7 mouse cellular contexts compared by ENCODE assay signal in the genomic region with DNA sequence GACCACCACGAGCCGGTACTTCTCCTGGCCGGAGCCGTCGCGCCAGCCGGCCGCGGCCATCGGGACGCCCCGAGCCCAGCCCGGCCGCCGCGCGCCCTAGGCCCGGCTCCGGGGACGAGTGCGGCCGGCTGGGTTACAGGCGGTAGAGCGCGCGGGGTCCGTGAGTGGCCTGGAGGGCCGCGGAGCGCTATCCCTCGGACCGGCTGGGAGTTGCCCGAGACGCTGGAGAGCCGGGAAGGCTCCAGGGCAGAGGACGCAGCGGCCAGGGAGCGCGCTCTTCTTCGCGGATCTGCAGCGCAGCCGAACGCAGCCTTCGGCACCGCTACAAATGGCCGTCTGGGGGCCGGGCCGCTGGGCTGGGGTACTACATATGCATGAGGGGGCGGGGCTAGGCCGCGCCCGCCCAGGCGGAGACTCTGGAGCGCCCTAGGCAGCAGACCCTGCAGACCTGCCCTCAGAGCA. TPM values are rescaled to one million over a fixed set of nuclear protein-coding genes. Genes with fewer than 3 reads are reported as not detected.
DNase-seq lines count a peak whose midpoint lies in the region; ATAC-seq and TF ChIP-seq lines count a peak whose summit lies in the region.

A gene (minus strand): TSS at position 338 of the 462 bp plus-strand sequence.

- under 1% methylated on average over 53 of the region's 55 CpGs for whole genome bisulfite sequencing in embryonic facial prominence, embryonic 11.5 days
- under 1% methylated on average over 55 of the region's 55 CpGs for WGBS in heart, adult 2 months
- under 1% methylated on average over 55 of the region's 55 CpGs for WGBS in kidney, adult 2 months
- under 1% methylated on average over 52 of the region's 55 CpGs for WGBS in limb, embryonic 11.5 days
- WGBS in midbrain, embryonic 14.5 days = under 1% methylated on average over 55 of the region's 55 CpGs

- no peaks in the 10 kb centered on the region for H3K36me3 ChIP-seq in embryonic facial prominence, embryonic 11.5 days (replicated peaks; ENCODE audit: control insufficient read depth, insufficient read depth, low read depth, low read length)
- H3K36me3 ChIP-seq in heart, adult 2 months (ENCODE audit: control insufficient read depth, insufficient read depth, low read length) = no peaks in the 10 kb centered on the region
- no peaks in the 10 kb centered on the region for H3K36me3 ChIP-seq in kidney, adult 2 months (ENCODE audit: control insufficient read depth, insufficient read depth, low read length)
- H3K36me3 ChIP-seq in limb, embryonic 11.5 days (ENCODE audit: control insufficient read depth, insufficient read depth, low read length) = no peaks in the 10 kb centered on the region
- no peaks in the 10 kb centered on the region for H3K36me3 ChIP-seq in midbrain, embryonic 14.5 days (ENCODE audit: control insufficient read depth, insufficient read depth, low read length)

- peak; percentile 38 for TF ChIP-seq CTCF in heart, adult 2 months (IDR thresholded peaks at IDR 0.05)
- no peak for TF ChIP-seq CTCF in kidney, adult 2 months (conservative IDR thresholded peaks at IDR 0.05; ENCODE audit: insufficient read depth, insufficient read length, low read depth, low read length)

- peak within 1 kb of the TSS; percentile 74 for H3K4me2 ChIP-seq in embryonic facial prominence, embryonic 11.5 days (ENCODE audit: low read depth, low read length)
- H3K4me2 ChIP-seq in limb, embryonic 11.5 days (ENCODE audit: low read depth, severe bottlenecking) = peak within 1 kb of the TSS; percentile 79
- peak within 1 kb of the TSS; percentile 77 for H3K4me2 ChIP-seq in midbrain, embryonic 14.5 days (ENCODE audit: low read length)

- H3K4me1 ChIP-seq in embryonic facial prominence, embryonic 11.5 days (ENCODE audit: control insufficient read depth, insufficient read depth, low read length) = peaks cover 3% of the 10 kb centered on the region; the same call in 1 of the 2 replicates
- H3K4me1 ChIP-seq in heart, adult 2 months (ENCODE audit: control insufficient read depth, insufficient read depth, low read length) = no peaks in the 10 kb centered on the region; the same call in 1 of the 2 replicates
- peaks cover 6% of the 10 kb centered on the region; the same call in 1 of the 2 replicates for H3K4me1 ChIP-seq in kidney, adult 2 months (ENCODE audit: control insufficient read depth, insufficient read depth, low read length)
- no peaks in the 10 kb centered on the region for H3K4me1 ChIP-seq in limb, embryonic 11.5 days (ENCODE audit: control insufficient read depth, insufficient read depth, low read length)
- peaks cover 7% of the 10 kb centered on the region for H3K4me1 ChIP-seq in midbrain, embryonic 14.5 days (ENCODE audit: control insufficient read depth, insufficient read depth, low read length)

- H3K79me2 ChIP-seq in heart, adult 2 months (replicated peaks; ENCODE audit: control insufficient read depth, insufficient read depth, low read length) = no peaks in the 10 kb centered on the region

- H3K9ac ChIP-seq in embryonic facial prominence, embryonic 11.5 days (replicated peaks; ENCODE audit: low read length) = peak within 1 kb of the TSS; percentile 80
- H3K9ac ChIP-seq in heart, adult 2 months (ENCODE audit: low read depth, low read length) = peak within 1 kb of the TSS; percentile 93
- peak within 1 kb of the TSS; percentile 89 for H3K9ac ChIP-seq in limb, embryonic 11.5 days (ENCODE audit: low read length)
- H3K9ac ChIP-seq in midbrain, embryonic 14.5 days (replicated peaks; ENCODE audit: low read length) = peak within 1 kb of the TSS; percentile 82

- peak within 1 kb of the TSS; percentile 88 for H3K4me3 ChIP-seq in embryonic facial prominence, embryonic 11.5 days (ENCODE audit: low read depth, low read length)
- peak within 1 kb of the TSS; percentile 86 for H3K4me3 ChIP-seq in heart, adult 2 months
- peak within 1 kb of the TSS; percentile 76 for H3K4me3 ChIP-seq in kidney, adult 2 months (ENCODE audit: insufficient read depth, low read depth, low read length)
- peak within 1 kb of the TSS; percentile 74 for H3K4me3 ChIP-seq in limb, embryonic 11.5 days (ENCODE audit: low read depth, low read length)
- peak within 1 kb of the TSS; percentile 80 for H3K4me3 ChIP-seq in midbrain, embryonic 14.5 days (replicated peaks; ENCODE audit: low read depth, low read length)

- intact Hi-C loops in heart, adult 2 months (cut with DNase I) = loop anchor here (5.0 kb wide), 4 partner anchors 50 to 135 kb away; a partner anchor contains a TSS

- H3K27ac ChIP-seq in embryonic facial prominence, embryonic 11.5 days (replicated peaks; ENCODE audit: low read depth, low read length) = peak within 1 kb of the TSS; percentile 94
- peak within 1 kb of the TSS; percentile 85 for H3K27ac ChIP-seq in heart, adult 2 months
- H3K27ac ChIP-seq in kidney, adult 2 months (ENCODE audit: insufficient read depth, low read depth, low read length) = peak within 1 kb of the TSS; percentile 63
- peak within 1 kb of the TSS; percentile 92 for H3K27ac ChIP-seq in limb, embryonic 11.5 days (replicated peaks; ENCODE audit: low read depth, low read length)
- H3K27ac ChIP-seq in midbrain, embryonic 14.5 days (replicated peaks; ENCODE audit: low read depth, low read length) = peak within 1 kb of the TSS; percentile 87

- peak; percentile 90 for TF ChIP-seq POLR2A in heart, adult 2 months (IDR thresholded peaks at IDR 0.05; ENCODE audit: insufficient read depth, low read depth, low read length)
- peak; percentile 80 for TF ChIP-seq POLR2A in kidney, adult 2 months (IDR thresholded peaks at IDR 0.05; ENCODE audit: low read depth, low read length)

- no peaks in the 10 kb centered on the region for H3K27me3 ChIP-seq in embryonic facial prominence, embryonic 11.5 days (ENCODE audit: control insufficient read depth, insufficient read depth, low read length)
- H3K27me3 ChIP-seq in heart, adult 2 months (ENCODE audit: control insufficient read depth, insufficient read depth, low read length) = no peaks in the 10 kb centered on the region
- H3K27me3 ChIP-seq in kidney, adult 2 months (replicated peaks; ENCODE audit: control insufficient read depth, insufficient read depth, low read length) = no peaks in the 10 kb centered on the region
- H3K27me3 ChIP-seq in limb, embryonic 11.5 days (ENCODE audit: control insufficient read depth, insufficient read depth, low read length) = no peaks in the 10 kb centered on the region
- no peaks in the 10 kb centered on the region for H3K27me3 ChIP-seq in midbrain, embryonic 14.5 days (ENCODE audit: control insufficient read depth, insufficient read depth, low read length)

- peak; percentile 99 for ATAC-seq in embryonic facial prominence, embryonic 11.5 days (replicated peaks; ENCODE audit: insufficient number of reproducible peaks, low FRiP score, low TSS enrichment, low read depth)
- peak; percentile 99 for ATAC-seq in limb, embryonic 11.5 days (ENCODE audit: insufficient number of reproducible peaks, low FRiP score, low TSS enrichment, low read depth)
- peak; percentile 99 for ATAC-seq in midbrain, embryonic 14.5 days (ENCODE audit: low FRiP score, low TSS enrichment)

- TF ChIP-seq EP300 in heart, adult 2 months (IDR thresholded peaks at IDR 0.05; ENCODE audit: insufficient read depth, low read depth, low read length) = no peak

- DNase-seq in adrenal gland, postnatal 10 days = peak; percentile 94
- DNase-seq in embryonic facial prominence, embryonic 11.5 days (ENCODE audit: low spot score) = peak; percentile 94
- DNase-seq in heart, adult 2 months = peak; percentile 92 to 93
- peak; percentile 93 for DNase-seq in kidney, adult 2 months
- peak; percentile 90 for DNase-seq in limb, embryonic 11.5 days (ENCODE audit: low spot score)
- DNase-seq in midbrain, embryonic 14.5 days = peak; percentile 95
- peak; percentile 78 to 88 for DNase-seq in spleen, adult 18-20 months

- no peaks in the 10 kb centered on the region for H3K9me3 ChIP-seq in embryonic facial prominence, embryonic 11.5 days (replicated peaks; ENCODE audit: control insufficient read depth, low read length)
- H3K9me3 ChIP-seq in limb, embryonic 11.5 days (ENCODE audit: control insufficient read depth, low read length) = no peaks in the 10 kb centered on the region
- H3K9me3 ChIP-seq in midbrain, embryonic 14.5 days (ENCODE audit: control insufficient read depth, low read length) = no peaks in the 10 kb centered on the region

RNA-seq across cellular contexts. Expression of the gene that starts here (rescaled TPM):
- 10 to 100 TPM; 36.5 to 39.1 TPM for total RNA-seq in adrenal gland, postnatal 10 days (2021)
- 28.0 and 32.2 TPM in 2 replicates for polyA plus RNA-seq in embryonic facial prominence, embryonic 11.5 days (2014; fragmentation: Nextera tagmentation; extraction: Ambion mirVana)
- 10 to 100 TPM; 48.5 to 52.0 TPM for total RNA-seq in heart, adult 2 months (2021)
- 17.5 and 29.8 TPM in 2 replicates for polyA plus RNA-seq in heart, adult 2 months (2012; rRNA removed)
- polyA plus RNA-seq in kidney, adult 2 months (2012; rRNA removed) = 15.3 and 17.5 TPM in 2 replicates
- polyA plus RNA-seq in limb, embryonic 11.5 days (2014; fragmentation: Nextera tagmentation; extraction: Ambion mirVana) = 27.0 and 29.8 TPM in 2 replicates
- 18.2 and 23.9 TPM in 2 replicates for polyA plus RNA-seq in midbrain, embryonic 14.5 days (2014; fragmentation: Nextera tagmentation; extraction: Ambion mirVana)

Comparison
In these comparisons a context has a peak if more than half of its experiments do, and no peak if none do; other contexts are left out.
1. Peak in every context shown above with its lines: DNase-seq, ATAC-seq, H3K4me3 ChIP-seq and H3K27ac ChIP-seq.